Comparison of ENCODE assay signal across 8 mouse cellular contexts in the genomic region with DNA sequence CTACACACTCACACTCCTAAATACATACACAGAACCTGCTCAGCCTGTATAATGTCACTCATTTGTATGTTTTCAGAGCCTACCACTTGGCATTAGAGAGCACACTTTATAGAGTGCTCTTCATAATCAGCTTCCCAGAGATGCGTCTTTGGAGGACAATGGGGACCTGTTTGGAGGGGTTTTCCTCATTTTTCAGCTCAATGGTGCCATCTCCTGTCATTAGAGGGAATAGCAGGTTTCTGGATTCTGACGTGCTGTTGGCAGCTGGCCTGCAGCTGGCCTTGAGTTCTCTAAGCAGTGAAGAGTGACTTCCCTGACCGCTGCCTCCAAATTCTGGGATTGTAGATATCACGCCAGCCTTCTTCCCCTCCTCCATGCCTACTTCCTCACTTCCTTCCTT. TPM values are rescaled to one million over a fixed set of nuclear protein-coding genes. Genes with fewer than 3 reads are reported as not detected.
DNase-seq lines count a peak whose midpoint lies in the region; ATAC-seq and TF ChIP-seq lines count a peak whose summit lies in the region.

No protein-coding gene starts in this region.

- no peaks in the 10 kb centered on the region for H3K9me3 ChIP-seq in limb, embryonic 12.5 days
- H3K9me3 ChIP-seq in stomach, postnatal 0 days (ENCODE audit: control insufficient read depth, low read length), result no peaks in the 10 kb centered on the region

- ATAC-seq in limb, embryonic 12.5 days (ENCODE audit: insufficient number of reproducible peaks, insufficient read depth, low FRiP score, low TSS enrichment, low read depth), result 0 out of 2 replicates have a peak, but pooled peaks have one; percentile 63
- ATAC-seq in monocyte, adult 5-6 weeks (replicated peaks; ENCODE audit: insufficient number of reproducible peaks, low FRiP score, low TSS enrichment, poor library complexity, severe bottlenecking), result peak; percentile 68
- ATAC-seq in stomach, postnatal 0 days (ENCODE audit: low FRiP score, low TSS enrichment), result peak; percentile 41; the same call in 1 of the 2 replicates

- H3K9ac ChIP-seq in limb, embryonic 12.5 days (replicated peaks), result no peak overlapping the region
- H3K9ac ChIP-seq in stomach, postnatal 0 days (ENCODE audit: low read length), result no peak overlapping the region

- H3K27ac ChIP-seq in kidney, adult 2 months (ENCODE audit: insufficient read depth, low read depth, low read length), result no peak overlapping the region
- H3K27ac ChIP-seq in limb, embryonic 12.5 days, result no peak overlapping the region
- no peak overlapping the region for H3K27ac ChIP-seq in stomach, postnatal 0 days (replicated peaks)

- no peak overlapping the region for H3K4me2 ChIP-seq in limb, embryonic 12.5 days
- no peak overlapping the region for H3K4me2 ChIP-seq in stomach, postnatal 0 days (replicated peaks; ENCODE audit: low read depth)

- TF ChIP-seq POLR2A in kidney, adult 2 months (IDR thresholded peaks at IDR 0.05; ENCODE audit: low read depth, low read length), result no peak

- no peak overlapping the region for H3K4me3 ChIP-seq in kidney, adult 2 months (ENCODE audit: insufficient read depth, low read depth, low read length)
- no peak overlapping the region for H3K4me3 ChIP-seq in limb, embryonic 12.5 days (replicated peaks)
- H3K4me3 ChIP-seq in stomach, postnatal 0 days (ENCODE audit: low read depth, low read length), result no peak overlapping the region

- peak; percentile 53 for DNase-seq in 3134 (ENCODE audit: extremely low read depth, insufficient read length, low spot score)
- DNase-seq in T-cell, adult 2 months (ENCODE audit: low spot score), result peak; percentile 8
- DNase-seq in cerebellum, postnatal 4 days (ENCODE audit: low spot score in 2 of 2), result peak; percentile 35 to 70
- DNase-seq in gastrocnemius, postnatal 25 days, result peak; percentile 67
- DNase-seq in kidney, adult 2 months, result peak; percentile 88
- peak; percentile 74 for DNase-seq in stomach, postnatal 0 days (ENCODE audit: low spot score)

- peak; percentile 83 for TF ChIP-seq CTCF in kidney, adult 2 months (conservative IDR thresholded peaks at IDR 0.05; ENCODE audit: insufficient read depth, insufficient read length, low read depth, low read length)
- peak; percentile 94 for TF ChIP-seq CTCF in stomach, postnatal 0 days (IDR thresholded peaks at IDR 0.05; ENCODE audit: low read depth)

- 1% methylated on average over 4 of the region's 4 CpGs for WGBS in kidney, adult 2 months
- 6% methylated on average over 4 of the region's 4 CpGs for WGBS in limb, embryonic 12.5 days
- WGBS in stomach, postnatal 0 days, result 4% methylated on average over 4 of the region's 4 CpGs

- H3K36me3 ChIP-seq in kidney, adult 2 months (ENCODE audit: control insufficient read depth, insufficient read depth, low read length), result no peaks in the 10 kb centered on the region
- no peaks in the 10 kb centered on the region for H3K36me3 ChIP-seq in limb, embryonic 12.5 days
- no peaks in the 10 kb centered on the region for H3K36me3 ChIP-seq in stomach, postnatal 0 days (ENCODE audit: control insufficient read depth, insufficient read depth, low read length)

- TF ChIP-seq EP300 in stomach, postnatal 0 days (optimal IDR thresholded peaks at IDR 0.05), result no peak

- peaks cover 8% of the 10 kb centered on the region; the same call in 1 of the 2 replicates for H3K4me1 ChIP-seq in kidney, adult 2 months (ENCODE audit: control insufficient read depth, insufficient read depth, low read length)
- H3K4me1 ChIP-seq in limb, embryonic 12.5 days (replicated peaks), result no peaks in the 10 kb centered on the region
- no peaks in the 10 kb centered on the region for H3K4me1 ChIP-seq in stomach, postnatal 0 days (replicated peaks; ENCODE audit: control insufficient read depth, insufficient read depth)

- H3K27me3 ChIP-seq in kidney, adult 2 months (replicated peaks; ENCODE audit: control insufficient read depth, insufficient read depth, low read length), result no peaks in the 10 kb centered on the region
- no peaks in the 10 kb centered on the region for H3K27me3 ChIP-seq in limb, embryonic 12.5 days
- no peaks in the 10 kb centered on the region for H3K27me3 ChIP-seq in stomach, postnatal 0 days (ENCODE audit: control insufficient read depth, insufficient read depth, low read length)

RNA-seq across cellular contexts. Expression of a gene that starts 29.1 kb away (rescaled TPM):
- 10 to 100 TPM; 10.9 to 12.0 TPM for total RNA-seq in gastrocnemius, postnatal 25 days (2021)
- polyA plus RNA-seq in kidney, adult 2 months (2012; rRNA removed), result 29.9 and 32.7 TPM in 2 replicates
- 79.4 and 86.4 TPM in 2 replicates for polyA plus RNA-seq in limb, embryonic 12.5 days (2016; fragmentation: Nextera tagmentation; extraction: Ambion mirVana)
- total RNA-seq in monocyte, adult 5-6 weeks (2017), result 21.8 to 31.4 TPM (median 27.4 TPM) in 3 replicates
- polyA plus RNA-seq in stomach, postnatal 0 days (2015; fragmentation: Nextera tagmentation; extraction: Ambion mirVana), result 70.1 and 77.1 TPM in 2 replicates

Comparison
In these comparisons a context has a peak if more than half of its experiments do, and no peak if none do; other contexts are left out.
1. DNase-seq: peak in every context shown above with its lines; median percentile 88 in kidney, adult 2 months; 74 in stomach, postnatal 0 days; 67 in gastrocnemius, postnatal 25 days; 53 in 3134; 52 in cerebellum, postnatal 4 days; 8 in T-cell, adult 2 months.